Mouse (Mus musculus) ovary, adult 18-20 months (tissue): ENCODE measurements around the gene Slc30a1.

Experiments
- DNase-seq: peaks from one replicate; pipeline ENCODE4 v3.0.0; 2022; ENCODE audit warnings: low spot score, mixed read lengths

The Slc30a1 gene

DNA sequence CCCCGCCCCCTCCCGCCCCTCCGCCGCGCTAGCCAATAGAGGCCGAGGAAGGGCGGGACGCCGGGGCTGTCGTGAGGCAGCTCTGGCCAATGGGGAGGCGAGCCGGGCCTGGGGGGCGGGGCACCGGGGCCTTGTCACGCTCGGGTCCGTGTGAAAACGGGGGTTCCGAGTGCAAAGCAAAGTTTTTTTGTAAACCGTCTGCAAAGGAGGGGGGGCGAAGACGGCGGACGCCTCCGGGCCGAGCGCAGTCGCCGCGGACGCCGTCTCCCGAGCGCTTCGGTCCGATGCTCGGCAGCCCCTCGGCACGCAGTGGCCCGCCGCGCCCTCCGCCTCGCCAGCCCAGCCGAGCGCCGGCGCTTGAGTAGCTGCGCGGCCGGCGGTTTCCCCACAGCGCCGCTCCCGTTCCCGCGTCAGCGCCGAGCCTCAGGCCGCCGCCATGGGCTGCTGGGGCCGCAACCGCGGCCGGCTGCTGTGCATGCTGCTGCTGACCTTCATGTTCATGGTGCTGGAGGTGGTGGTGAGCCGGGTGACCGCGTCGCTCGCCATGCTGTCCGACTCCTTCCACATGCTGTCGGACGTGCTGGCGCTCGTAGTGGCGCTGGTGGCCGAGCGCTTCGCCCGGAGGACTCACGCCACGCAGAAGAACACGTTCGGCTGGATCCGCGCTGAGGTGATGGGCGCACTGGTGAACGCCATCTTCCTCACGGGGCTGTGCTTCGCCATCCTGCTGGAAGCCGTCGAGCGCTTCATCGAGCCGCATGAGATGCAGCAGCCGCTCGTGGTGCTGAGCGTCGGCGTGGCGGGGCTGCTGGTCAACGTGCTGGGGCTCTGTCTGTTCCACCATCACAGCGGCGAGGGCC is at the start of gene Slc30a1:
Gene Slc30a1, plus strand, starts transcription at position 197 of the 860 bp plus-strand sequence.
- DNase-seq, result peak; percentile 96

DNA sequence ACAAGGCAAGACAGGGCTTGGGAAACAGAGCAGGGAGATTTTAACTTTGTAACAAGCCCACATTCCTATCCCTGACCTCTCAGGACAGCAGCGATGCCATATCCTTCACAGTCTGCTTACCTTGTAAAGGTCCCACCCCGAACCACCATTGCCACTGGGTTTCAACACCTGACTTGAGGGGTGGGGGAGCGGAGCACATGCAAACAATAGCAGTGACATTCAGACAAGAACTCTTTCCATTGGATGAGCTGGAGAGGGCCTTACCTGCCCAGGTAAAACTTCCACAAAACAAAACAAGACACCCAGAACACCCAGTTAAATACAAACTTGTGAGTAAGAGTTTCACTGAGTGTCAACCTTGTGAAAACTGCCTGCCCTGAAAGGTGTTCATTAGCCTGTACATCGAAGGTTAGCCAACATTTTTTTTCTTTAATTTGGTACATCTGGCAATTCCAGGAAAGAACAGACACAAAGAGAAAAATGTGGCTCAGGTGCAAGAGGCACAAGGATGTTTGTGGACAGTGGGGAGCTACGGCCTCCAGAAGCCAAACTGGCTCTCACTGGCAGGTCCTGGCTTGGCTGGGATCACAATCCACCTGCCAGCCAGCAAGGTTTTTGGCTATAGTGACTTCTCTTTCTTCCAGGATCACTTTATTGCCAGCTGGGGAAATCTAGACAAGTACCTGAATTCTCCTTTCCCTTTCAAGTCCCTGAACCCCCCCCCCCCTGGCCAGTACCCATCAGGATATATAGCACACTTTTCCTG is 49.5 kb upstream of the Slc30a1 start:
- no peak for DNase-seq

DNA sequence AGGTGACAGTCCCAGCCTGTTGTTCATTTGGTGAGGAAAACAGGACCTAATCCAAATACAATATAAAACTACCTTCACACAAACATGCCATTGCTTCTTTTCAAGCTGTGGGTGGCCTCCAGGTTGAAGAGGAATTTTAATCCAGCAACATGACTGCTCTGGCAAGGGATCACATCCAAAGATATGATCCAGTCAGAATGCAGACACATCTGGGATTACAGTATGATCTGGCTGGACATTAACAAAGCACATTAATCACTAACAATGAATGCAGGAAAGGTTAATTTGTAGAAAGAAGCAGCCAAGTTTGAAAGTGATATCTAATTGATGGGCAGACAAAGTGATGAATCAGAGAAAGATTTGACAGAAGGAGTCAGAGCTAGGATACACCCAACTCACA is 48.4 kb upstream of the Slc30a1 start:
- DNase-seq, result no peak

DNA sequence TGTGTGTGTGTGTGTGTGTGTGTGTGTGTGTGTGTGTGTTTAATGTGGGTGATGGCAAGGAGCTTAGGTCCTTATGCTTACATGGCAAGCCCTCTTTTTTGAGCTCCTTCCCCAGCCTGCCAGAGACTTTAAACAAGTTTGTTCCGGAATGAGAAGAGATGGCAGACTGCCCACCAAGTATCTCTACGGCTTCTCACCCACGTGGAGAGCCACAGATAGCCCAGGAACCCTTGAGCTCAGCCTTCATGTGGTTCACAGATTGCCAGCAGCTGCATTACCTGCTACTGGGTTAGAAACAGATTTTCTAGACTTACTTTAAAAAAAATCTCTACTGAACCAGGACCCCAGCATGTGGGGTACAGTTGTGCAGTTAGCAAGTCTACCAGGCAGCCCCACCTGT is 46.7 kb upstream of the Slc30a1 start:
- no peak for DNase-seq

DNA sequence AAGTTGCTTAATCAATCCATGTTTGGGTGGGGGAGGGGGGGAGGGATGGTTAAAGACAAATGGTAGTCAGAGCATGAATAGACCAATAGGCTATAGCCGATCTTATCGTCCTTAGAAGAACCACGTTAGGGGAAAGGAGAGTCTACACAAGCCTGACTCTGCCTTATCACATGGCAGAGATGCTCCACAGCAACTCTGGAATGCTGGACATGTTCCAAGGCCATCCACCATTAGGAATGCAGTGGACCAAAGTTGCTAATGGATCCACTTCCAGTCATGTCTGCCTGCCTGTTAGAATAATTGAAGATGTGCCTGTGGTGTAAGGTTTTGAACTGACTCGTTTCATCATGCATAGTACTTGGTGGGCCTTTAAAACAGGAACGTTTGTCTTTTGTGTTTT is 45.3 kb upstream of the Slc30a1 start:
- DNase-seq, result no peak

DNA sequence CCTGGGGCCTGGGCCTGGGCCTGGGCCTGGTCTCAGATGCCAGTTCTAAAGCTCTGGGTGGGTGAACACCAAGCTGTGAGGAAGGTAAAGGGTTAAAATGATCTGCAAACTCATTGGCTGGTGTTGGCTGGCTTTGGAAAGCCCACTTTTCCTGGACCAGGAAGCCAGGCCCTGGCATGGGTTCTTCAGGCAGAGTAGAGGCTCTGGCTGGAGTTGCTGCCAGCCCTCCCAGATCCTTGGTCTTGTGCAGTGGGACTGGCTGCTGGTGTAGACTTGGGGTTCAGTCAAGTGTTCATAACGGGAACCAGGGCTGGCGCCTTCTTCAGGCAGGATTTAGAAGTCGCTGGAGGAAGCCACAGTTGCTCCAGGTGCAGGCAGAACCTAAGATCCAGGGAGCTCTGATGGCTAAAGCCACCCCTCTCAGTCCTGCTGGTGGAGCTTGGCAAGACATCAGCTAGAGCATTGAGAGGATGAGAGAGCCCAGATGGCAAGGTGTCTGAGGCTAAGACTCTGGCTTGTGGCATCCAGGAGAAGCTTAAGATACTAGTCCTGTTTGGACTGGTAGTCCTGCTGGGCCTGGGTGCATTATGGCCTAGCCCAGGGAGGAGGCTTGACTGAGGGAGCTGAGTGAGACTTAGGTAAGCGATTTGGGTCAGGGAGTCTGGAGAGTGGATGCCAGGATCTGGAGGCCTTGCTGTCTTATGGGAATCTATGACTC is 42.6 kb upstream of the Slc30a1 start:
- no peak for DNase-seq

DNA sequence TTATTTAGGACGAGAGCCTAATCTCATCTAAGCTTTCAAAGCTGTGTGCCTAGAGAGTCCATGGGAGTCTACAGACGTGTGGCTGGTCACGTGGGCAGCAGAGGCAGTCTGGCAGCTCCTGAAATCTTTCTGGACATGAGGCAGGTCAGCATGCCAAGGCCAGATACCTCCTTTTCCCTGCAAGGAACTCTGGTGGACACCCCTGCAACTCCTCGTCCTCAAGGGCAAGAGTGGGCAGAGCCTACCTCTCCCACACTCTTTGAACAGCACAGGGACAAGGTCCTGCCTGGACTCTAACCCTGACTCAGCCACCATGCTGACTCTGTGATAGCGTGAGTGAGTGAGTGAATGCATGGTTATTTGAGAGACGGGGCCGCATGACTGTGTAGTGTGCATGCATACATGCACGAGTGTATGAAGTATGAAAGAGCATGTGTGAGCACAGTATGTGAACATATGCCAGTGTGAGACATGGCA is 42.0 kb upstream of the Slc30a1 start:
- DNase-seq, result no peak

DNA sequence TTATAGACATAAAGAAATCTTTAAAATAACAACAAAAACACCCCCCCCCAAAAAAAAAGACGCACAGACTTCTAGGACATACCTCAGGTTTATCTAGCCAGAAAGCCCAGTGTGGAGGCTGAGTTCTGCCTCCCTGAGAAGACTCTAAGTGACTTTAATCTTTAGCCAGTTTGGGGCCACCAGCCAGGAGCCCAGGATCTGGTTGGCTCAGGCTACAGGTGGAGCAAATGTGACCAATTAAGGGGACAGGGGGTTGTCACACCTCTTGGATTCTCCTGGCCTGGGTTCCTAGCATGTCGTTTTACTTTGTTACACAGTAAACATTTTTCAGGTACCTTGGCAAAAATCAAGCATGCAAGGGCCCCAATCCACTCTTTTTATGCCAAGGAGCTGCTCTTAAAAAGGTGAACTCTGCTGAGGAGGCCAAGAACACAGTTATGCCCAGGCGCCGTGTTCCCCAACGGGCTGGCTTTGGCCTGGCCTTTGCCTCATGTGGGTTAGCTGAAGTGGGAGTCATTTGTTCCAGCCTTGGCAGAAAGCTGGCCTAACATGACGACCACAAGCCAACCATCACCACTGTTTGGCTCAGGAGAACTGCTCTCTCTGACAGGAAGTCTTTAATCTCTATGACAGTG is 34.4 kb upstream of the Slc30a1 start:
- no peak for DNase-seq

DNA sequence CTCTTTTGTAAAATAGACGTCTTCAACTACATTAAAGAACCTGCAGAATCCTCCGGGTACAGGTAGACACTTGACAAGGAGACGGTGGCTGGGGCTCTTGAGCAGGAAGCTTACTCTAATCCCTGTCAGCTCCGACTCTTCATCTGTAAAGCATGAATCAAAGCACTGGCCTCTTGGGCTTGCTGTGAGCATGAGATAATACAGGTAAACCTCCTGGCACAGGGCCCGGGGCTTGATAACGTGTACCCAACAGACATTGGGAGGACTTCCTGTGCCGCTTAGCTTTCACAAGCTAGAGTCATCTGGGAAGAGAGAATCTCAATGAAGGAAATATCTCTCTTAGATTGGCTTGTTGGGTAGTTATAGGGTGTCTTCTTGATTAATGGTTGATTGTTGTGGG is 31.6 kb upstream of the Slc30a1 start:
- no peak for DNase-seq

DNA sequence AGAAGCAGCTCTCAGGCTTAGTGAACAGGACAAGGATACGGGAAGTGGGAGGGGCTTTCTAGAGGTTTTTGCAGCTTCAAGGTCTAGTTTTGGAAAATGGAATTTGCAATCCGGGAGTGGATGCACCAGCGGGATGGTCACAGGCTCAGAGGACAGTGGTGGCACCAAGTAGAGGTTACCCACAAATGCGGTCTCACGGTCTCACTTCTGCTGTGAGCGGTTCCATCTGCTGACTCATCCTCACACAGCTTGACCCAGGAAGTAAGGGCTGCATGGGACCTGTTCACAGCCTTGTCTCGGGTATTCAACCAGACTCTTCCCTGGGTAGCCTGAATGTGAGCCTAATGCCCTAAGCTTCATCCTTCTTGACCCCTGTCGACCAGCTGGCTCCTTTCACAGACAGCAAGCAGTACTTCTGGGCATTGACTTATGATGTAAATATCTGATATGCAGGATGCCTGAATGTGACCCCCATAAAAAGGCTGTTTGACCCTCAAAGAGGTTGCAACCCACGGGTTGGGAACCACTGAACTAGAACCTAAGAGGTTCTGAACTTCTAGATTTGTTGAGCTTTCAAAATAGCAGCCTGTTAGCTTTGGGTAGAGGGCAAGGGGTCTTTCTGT is 30.8 kb upstream of the Slc30a1 start:
- no peak for DNase-seq

DNA sequence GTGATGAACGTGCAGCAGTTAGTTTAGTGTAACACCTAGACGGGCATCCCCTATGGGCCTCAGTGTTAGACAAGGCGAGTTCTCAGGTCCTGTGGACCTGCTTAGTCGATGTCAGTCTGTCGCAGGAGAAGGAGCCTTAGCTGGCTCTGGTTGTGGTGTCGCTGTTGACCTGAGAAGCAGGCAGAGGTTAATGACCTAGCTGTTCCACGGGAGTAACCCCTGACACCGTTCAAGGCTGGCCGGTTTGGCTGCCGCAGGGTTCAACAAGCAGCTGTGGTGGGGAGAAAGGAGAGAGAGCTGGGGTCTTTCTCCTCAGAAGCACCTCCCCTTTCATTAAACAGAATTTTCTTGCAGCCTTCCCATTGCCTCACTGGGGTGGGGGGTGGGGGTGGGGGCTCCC is 28.9 kb upstream of the Slc30a1 start:
- DNase-seq, result no peak

DNA sequence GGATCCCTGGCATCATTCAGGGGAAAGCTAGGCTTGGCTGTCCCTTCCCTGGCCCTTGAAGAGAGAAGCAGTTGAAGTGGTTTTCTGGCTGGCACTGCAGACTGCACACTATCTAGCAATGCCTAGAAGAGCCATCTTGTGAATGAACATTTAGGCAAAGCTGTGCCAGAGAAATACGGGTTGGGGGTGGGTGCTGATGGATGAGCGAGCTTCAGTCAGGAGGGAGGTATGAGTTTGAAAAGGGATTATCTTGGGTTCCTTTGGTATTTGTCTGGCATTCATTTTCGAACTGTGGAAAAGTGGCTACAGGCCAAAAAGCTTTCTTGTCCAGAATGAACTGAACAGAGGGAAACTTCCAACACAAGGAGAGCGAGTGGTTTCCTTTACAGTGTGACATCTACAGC is 28.0 kb upstream of the Slc30a1 start:
- DNase-seq, result no peak

DNA sequence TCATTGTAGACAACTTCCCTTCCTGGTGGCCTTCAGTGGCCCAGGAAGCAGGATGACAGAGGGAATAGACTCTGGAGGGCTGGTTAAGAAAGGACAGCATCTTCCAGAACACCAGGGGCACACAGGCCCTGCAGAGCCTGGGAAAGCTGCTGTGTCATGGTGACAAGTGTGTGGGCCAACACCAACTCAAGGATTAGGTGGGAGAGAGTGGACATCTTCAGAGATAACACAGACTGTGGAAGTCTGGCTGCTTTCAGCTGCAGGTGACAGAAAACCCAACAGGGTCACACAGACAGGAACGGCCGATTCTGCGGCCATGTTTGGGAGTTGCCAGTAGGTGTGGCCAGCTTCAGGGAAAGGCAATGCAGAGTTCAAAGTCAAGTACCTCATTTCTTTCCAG is 26.3 kb upstream of the Slc30a1 start:
- no peak for DNase-seq

DNA sequence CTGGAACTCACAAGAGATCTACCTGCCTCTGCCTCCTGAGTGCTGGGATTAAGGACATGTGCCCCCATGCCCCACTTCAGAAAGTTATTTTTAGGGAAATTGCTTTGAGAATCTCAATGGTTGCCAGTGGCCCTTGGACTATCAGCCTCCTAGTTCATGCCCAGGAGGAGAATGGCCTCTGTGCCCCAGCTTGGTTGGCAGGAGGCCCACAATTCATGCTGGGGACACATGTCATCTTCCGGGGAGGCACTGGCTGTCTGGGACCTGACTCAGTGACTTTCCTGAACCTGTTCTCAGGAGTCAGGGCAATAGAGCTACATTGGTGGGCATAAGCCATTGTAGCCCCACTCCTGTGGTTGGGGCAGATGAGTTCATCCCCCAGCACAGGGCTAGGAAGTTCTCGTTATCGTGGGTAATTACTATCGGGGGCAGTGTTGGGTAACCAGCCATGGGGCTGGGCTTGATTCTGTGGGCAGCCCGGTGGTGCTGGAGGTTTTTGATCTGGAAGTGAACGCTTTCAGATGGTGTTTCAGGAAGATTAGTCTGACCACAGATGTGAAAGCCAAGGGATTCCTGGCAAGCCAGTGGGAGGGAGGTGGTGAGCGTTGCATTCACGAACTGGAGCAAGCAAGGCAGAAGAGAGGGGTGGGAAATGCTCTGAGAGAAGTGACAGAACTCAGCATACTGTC is 25.5 kb upstream of the Slc30a1 start:
- DNase-seq, result no peak

DNA sequence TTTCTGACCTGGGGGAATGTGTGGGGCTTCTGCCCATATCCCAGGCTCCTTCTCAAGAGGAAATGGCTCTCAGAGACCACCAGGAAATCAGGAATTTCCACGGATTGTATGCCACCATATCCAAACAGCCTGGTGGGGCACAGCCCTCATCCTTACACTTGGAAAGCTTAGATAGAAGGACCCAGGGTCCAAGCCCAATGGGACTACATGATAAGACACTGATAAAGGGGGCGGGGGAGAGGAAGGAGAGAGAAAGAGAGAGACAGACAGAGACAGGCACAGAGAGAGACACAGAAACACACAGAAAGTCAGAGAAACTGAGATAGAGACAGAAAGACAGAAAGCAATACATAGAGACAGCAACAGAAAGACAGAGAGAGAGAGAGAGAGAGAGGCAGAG is 24.9 kb upstream of the Slc30a1 start:
- no peak for DNase-seq

DNA sequence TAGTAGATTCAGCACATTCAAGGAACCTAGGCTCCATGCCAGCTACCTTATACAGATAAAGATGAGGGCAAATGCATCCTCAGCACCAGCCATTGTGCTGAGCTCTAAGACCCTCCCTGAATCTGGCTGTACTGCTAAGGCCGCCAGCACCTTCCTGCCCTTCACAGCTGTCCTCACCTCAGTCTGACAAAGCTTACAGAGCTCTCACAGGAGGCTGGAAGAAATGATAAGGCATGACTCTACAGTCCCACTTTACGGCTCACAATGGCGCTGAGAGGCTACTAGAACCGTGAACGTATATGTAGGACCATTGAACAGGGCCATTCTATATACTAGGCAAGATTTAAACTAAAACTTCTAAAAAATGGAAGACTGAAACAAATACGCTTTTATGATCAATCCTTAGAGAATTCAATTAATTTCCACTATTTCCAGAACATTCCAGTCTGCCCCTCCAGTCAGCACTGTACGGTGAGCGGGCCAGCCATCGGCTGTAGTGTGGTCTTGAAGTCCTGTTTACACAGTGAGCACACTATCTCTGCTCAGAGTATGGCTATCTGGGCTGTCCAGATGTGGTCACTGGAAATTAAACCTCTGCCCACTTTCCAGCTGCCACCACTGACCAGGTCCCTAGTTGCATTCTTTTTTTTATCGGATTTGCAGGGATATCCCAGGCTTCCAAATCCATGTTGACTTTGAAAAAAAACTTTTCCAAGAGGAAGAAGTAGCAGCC is 23.9 kb upstream of the Slc30a1 start:
- no peak for DNase-seq

DNA sequence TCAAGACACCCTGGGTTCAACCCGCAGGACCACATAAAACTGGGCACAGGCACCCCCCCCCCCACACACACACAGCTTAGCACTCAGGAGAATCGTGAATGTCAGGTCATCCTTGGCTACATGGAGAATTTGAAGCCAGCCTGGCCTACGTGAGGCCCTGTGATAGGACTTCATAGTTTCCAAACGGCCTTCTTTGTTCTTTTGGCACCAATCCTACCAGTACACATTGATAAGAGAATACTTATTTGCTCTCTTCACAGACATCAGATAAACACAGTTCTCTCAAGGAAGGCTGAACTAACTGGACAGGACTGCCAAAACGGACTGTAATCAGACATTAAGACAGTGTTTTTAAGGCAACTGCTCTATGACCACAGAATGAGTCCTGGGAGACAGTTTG is 22.9 kb upstream of the Slc30a1 start:
- DNase-seq, result no peak

DNA sequence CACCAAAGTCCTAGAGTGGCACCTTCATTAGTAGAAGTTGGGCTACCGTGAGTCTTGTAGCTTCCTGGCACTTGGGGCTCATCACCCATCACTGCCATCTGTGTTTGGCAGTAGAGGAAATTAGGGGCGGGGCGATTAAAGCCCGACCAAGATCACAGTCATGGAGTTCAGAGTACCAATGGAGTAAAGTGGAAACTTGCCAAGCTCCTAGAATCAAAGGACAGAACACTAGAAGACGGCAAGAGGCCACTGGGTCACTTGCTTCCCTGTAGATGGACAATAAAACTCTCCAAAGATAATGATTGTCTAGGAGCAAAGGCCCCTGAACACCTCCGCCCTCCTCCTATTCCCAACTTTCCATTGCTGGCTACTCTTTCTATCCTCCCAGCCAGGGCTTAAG is 14.7 kb upstream of the Slc30a1 start:
- DNase-seq, result no peak

DNA sequence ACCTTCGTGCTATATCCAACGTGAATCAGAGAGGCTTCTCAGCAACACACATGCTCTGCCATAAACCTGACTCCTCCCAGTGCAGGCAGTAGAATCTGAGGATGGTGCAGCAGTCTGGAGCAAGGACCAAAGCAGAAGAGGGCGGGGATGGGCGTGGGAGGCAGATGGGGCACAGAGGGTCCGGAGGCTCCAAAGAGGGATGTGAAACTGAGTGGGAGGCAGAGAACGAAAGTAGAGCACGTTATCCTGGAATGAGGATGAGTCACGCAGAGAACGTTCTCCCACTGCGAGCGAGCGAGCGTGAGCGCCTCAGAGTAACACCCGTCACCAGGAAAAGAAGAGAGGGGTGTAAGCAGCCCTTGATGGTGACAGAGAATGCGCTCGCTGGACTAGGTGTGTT is 12.2 kb upstream of the Slc30a1 start:
- peak; percentile 53 for DNase-seq

DNA sequence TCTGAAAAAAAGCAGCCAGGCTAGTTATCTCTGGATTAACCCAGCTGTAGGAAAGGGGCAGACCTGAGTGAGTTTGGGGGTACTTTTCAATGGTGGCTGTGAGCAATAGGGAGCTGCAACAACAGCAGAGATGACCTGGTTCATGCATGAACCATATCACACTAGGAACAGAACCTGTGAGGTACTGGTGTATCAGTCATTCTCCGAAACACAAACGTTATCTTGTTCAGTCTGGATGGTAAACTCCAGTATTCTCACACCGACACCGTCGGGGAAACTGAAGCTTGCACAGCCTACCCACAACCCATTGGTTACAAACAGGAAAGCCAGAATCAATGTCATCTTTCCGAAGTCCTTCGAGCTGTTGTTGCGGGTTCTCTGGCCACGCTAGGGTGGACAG is 11.7 kb upstream of the Slc30a1 start:
- no peak for DNase-seq
